Mouse (Mus musculus): ENCODE measurements around the gene 9230102O04Rik.

Gene 9230102O04Rik

GRCm38 (mm10) chr2:9884533-9885216 lies 4.7 kb downstream of the 9230102O04Rik start:
- no peak for DNase-seq

GRCm38 (mm10) chr2:9883803-9884532 lies 5.4 kb downstream of the 9230102O04Rik start:
- DNase-seq, result no peak

GRCm38 (mm10) chr2:9882926-9883802 lies 6.2 kb downstream of the 9230102O04Rik start:
- DNase-seq, result no peak

GRCm38 (mm10) chr2:9882371-9882925 lies 6.9 kb downstream of the 9230102O04Rik start:
- no peak for DNase-seq

- no peak for DNase-seq
These were observed 7.7 kb downstream of the 9230102O04Rik start for GRCm38 (mm10) chr2:9881611-9882023.

- DNase-seq, result no peak
These were observed 8.2 kb downstream of the 9230102O04Rik start, which contains the start of gene 4930412O13Rik for GRCm38 (mm10) chr2:9881051-9881591. TSS of gene 4930412O13Rik (plus strand) at chr2:9881252.

GRCm38 (mm10) chr2:9880271-9880670 lies 9.1 kb downstream of the 9230102O04Rik start:
- DNase-seq, result no peak

GRCm38 (mm10) chr2:9879493-9879892 lies 9.8 kb downstream of the 9230102O04Rik start:
- DNase-seq, result peak; percentile 44

- no peak for DNase-seq
These were observed 10.2 kb downstream of the 9230102O04Rik start for GRCm38 (mm10) chr2:9879092-9879491.

GRCm38 (mm10) chr2:9878564-9879081 lies 10.7 kb downstream of the 9230102O04Rik start:
- no peak for DNase-seq

- no peak for DNase-seq
These were observed 11.3 kb downstream of the 9230102O04Rik start for GRCm38 (mm10) chr2:9877966-9878563.

- no peak for DNase-seq
These were observed 12.0 kb downstream of the 9230102O04Rik start for GRCm38 (mm10) chr2:9877326-9877690.

- no peak for DNase-seq
These were observed 12.6 kb downstream of the 9230102O04Rik start for GRCm38 (mm10) chr2:9876621-9877325.

GRCm38 (mm10) chr2:9875676-9876357 lies 13.5 kb downstream of the 9230102O04Rik start:
- no peak for DNase-seq

GRCm38 (mm10) chr2:9875220-9875619 lies 14.1 kb downstream of the 9230102O04Rik start:
- DNase-seq, result no peak

GRCm38 (mm10) chr2:9874467-9875219 lies 14.7 kb downstream of the 9230102O04Rik start:
- DNase-seq, result no peak

- no peak for DNase-seq
These were observed 15.6 kb downstream of the 9230102O04Rik start for GRCm38 (mm10) chr2:9873757-9874156.

- DNase-seq, result no peak
These were observed 16.7 kb downstream of the 9230102O04Rik start for GRCm38 (mm10) chr2:9872682-9873081.

- no peak for DNase-seq
These were observed 17.5 kb downstream of the 9230102O04Rik start for GRCm38 (mm10) chr2:9871798-9872197.
